Mouse (Mus musculus) Patski (cell line): ENCODE measurements around the gene Pnpla7. TPM values are rescaled to one million over a fixed set of nuclear protein-coding genes. Genes with fewer than 3 reads are reported as not detected.

Experiments
- ATAC-seq: fragments of 100-300 bp; one replicate; pipeline ENCODE4 v1.8.0; 2021
- CTCF ChIA-PET: fragments of 350-600 bp; sonication (Branson Sonifier 250); formaldehyde crosslinking; loops from one replicate; lab custom pipeline; 2022; ENCODE audit warnings: inconsistent platforms; lab: Charles Lee
- POLR2A ChIA-PET: fragments of 350-600 bp; sonication (Branson Sonifier 250); formaldehyde crosslinking; loops from one replicate; lab custom pipeline; 2022; ENCODE audit warnings: antibody characterized with exemption, inconsistent platforms; lab: Charles Lee
- DNase-seq: peaks from one replicate; pipeline ENCODE4 v3.0.0-alpha.2; 2011; ENCODE audit warnings: low read depth, low spot score
- H3K27me3 ChIP-seq: fragments of 371-371 bp; one replicate; pipeline ENCODE4 v1.5.1; 2021
- CTCF ChIP-seq: fragments of 100-300 bp; IDR thresholded peaks from one replicate; pipeline ENCODE4 v1.5.1; 2021
- in situ Hi-C: fragments of 300-500 bp; cut with MboI; formaldehyde crosslinking; loops from 3 replicates; pipeline ENCODE4 v1.11.1; 2018; ENCODE audit warnings: low pct_unique_long_range_greater_than_20kb, mixed read lengths
- polyA plus RNA-seq: library from polyadenylated mRNA; unstranded; gene quantifications from one replicate; pipeline ENCODE4 v1.2.3, GENCODE M21; 2021

Pnpla7 gene
- polyA plus RNA-seq, 1 experiment from 2014 or later = 16.6 TPM

GRCm38 (mm10) chr2:25065537-25065936, 89.7 kb downstream of the Pnpla7 start:
- ATAC-seq (no peak), DNase-seq (no peak)
- POLR2A ChIA-PET = interaction anchor here (1.2 kb wide), 1 partner anchor 10 kb away, joined by 4 read pairs; no protein-coding TSS in a partner anchor
- CTCF ChIA-PET = interaction anchor here (1.0 kb wide), 1 partner anchor 10 kb away, joined by 3 read pairs; no protein-coding TSS in a partner anchor
- no peaks in the 10 kb centered on the region for H3K27me3 ChIP-seq
- TF ChIP-seq CTCF = no peak
- in situ Hi-C loops = no loop called here

GRCm38 (mm10) chr2:25066552-25066951, 90.7 kb downstream of the Pnpla7 start:
- ATAC-seq = no peak
- DNase-seq = no peak
- in situ Hi-C loops = no loop called here
- no peak for TF ChIP-seq CTCF
- CTCF ChIA-PET = interaction anchor here (1.0 kb wide), 1 partner anchor 11 kb away, joined by 3 read pairs; no protein-coding TSS in a partner anchor
- no peaks in the 10 kb centered on the region for H3K27me3 ChIP-seq
- POLR2A ChIA-PET = no interaction called here

GRCm38 (mm10) chr2:25069537-25069936, 93.7 kb downstream of the Pnpla7 start:
- POLR2A ChIA-PET = no interaction called here
- no peaks in the 10 kb centered on the region for H3K27me3 ChIP-seq
- in situ Hi-C loops = no loop called here
- ATAC-seq (no peak), DNase-seq (no peak)
- CTCF ChIA-PET = no interaction called here
- no peak for TF ChIP-seq CTCF

- no peak for DNase-seq
- no peak for ATAC-seq
- in situ Hi-C loops = no loop called here
- ChIA-PET POLR2A (no interaction called here), CTCF (no interaction called here)
- no peaks in the 10 kb centered on the region for H3K27me3 ChIP-seq
- no peak for TF ChIP-seq CTCF
Measured at GRCm38 (mm10) chr2:25072398-25072797, 96.6 kb downstream of the Pnpla7 start.

- no peaks in the 10 kb centered on the region for H3K27me3 ChIP-seq
- in situ Hi-C loops = no loop called here
- POLR2A ChIA-PET = interaction anchor here (0.6 kb wide), 1 partner anchor 8 kb away, joined by 3 read pairs; no protein-coding TSS in a partner anchor
- TF ChIP-seq CTCF = no peak
- no peak for ATAC-seq
- DNase-seq = no peak
- CTCF ChIA-PET = no interaction called here
Measured at GRCm38 (mm10) chr2:25075506-25075905, 99.7 kb downstream of the Pnpla7 start.

DNA sequence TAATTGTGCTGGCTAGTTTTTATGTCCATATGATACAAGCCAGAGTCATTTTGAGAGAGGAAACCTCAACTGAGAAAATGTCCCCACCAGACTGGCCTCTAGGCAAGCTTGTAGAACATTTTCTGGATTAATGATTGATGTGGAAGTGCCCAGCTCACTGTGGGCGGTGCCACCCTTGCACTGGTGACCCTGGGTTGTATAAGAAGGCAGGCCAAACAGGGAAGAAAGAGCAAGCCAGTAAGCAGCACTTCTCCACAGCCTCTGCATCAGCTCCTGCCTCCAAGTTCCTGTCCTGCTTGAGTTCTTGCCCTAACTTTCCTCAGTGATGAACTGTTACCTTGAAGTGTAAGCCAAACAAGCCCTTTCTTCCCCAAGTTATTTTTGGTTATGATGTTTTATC, 103.1 kb downstream of the Pnpla7 start:
- ChIA-PET POLR2A (interaction anchor here (0.6 kb wide), 1 partner anchor 32 kb away, joined by 4 read pairs; no protein-coding TSS in a partner anchor), CTCF (no interaction called here)
- in situ Hi-C loops = no loop called here
- no peak for DNase-seq
- H3K27me3 ChIP-seq = peaks cover 8% of the 10 kb centered on the region
- no peak for TF ChIP-seq CTCF
- ATAC-seq = no peak

GRCm38 (mm10) chr2:25080076-25080475, 104.2 kb downstream of the Pnpla7 start, which contains the start of gene Entpd8:
Gene Entpd8 (plus strand): TSS chr2:25080304.
- no peak for TF ChIP-seq CTCF
- ATAC-seq = no peak
- in situ Hi-C loops = no loop called here

GRCm38 (mm10) chr2:25083697-25084096, 107.9 kb downstream of the Pnpla7 start:
- peaks cover 8% of the 10 kb centered on the region for H3K27me3 ChIP-seq
- DNase-seq (no peak), ATAC-seq (no peak)
- in situ Hi-C loops = no loop called here
- CTCF ChIA-PET = no interaction called here
- TF ChIP-seq CTCF = no peak
- POLR2A ChIA-PET = no interaction called here

More at GRCm38 (mm10) chr2:25080076-25080475, 104.2 kb downstream of the Pnpla7 start, which contains the start of gene Entpd8:
- CTCF ChIA-PET = no interaction called here
- DNase-seq = no peak
- peaks cover 8% of the 10 kb centered on the region for H3K27me3 ChIP-seq
- POLR2A ChIA-PET = no interaction called here

DNA sequence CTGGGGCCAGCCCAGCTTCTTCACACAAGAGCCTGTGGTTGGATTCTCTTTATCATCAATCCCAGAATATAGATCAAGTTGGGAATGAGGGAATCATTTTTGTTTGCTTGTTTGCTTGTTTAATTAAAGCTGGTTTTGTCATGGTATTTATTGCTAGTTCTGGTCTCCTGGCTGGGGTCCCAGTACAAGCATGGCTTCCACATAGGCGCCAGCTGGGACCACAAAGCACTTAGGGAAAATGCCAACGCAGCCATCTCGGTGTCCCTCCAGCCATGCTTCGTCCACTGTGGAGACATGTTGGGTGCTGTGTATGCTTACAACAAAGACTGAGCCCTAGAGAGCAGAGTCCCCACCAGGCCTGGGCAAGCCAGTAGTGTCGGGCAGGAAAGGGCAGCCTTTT, 109.7 kb downstream of the Pnpla7 start:
- DNase-seq = no peak
- H3K27me3 ChIP-seq = peaks cover 8% of the 10 kb centered on the region
- CTCF ChIA-PET = interaction anchor here (1.1 kb wide), 1 partner anchor 38 kb away, joined by 3 read pairs; no protein-coding TSS in a partner anchor
- ATAC-seq = no peak
- in situ Hi-C loops = no loop called here
- TF ChIP-seq CTCF = no peak
- POLR2A ChIA-PET = no interaction called here

DNA sequence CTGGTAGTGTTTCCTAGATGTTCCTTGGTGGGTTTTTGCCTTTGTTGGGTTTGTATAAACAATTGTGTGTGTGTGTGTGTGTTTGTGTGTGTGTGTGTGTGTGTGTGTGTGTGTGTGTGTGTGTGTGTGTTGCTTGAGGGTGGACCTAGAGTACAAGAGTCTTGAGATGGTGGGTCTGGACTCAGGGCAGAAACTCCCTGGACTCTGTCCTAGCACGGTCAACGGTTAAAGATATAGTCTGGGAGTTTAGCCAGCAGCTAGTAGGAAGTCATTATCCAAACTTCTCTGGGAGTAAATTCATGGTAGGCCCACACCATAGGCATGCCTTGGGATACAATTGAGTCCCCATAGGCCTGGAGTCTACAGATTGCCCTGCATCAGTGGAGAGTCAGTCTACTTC, 112.0 kb downstream of the Pnpla7 start:
- no peak for TF ChIP-seq CTCF
- CTCF ChIA-PET = interaction anchor here (1.6 kb wide), 1 partner anchor 8 kb away, joined by 4 read pairs; no protein-coding TSS in a partner anchor

GRCm38 (mm10) chr2:25088636-25089035, 112.8 kb downstream of the Pnpla7 start:
- POLR2A ChIA-PET = no interaction called here
- TF ChIP-seq CTCF = no peak
- in situ Hi-C loops = no loop called here
- DNase-seq = no peak
- H3K27me3 ChIP-seq = peaks cover 14% of the 10 kb centered on the region
- no peak for ATAC-seq
- CTCF ChIA-PET = no interaction called here

More for the DNA sequence above, 112.0 kb downstream of the Pnpla7 start:
- H3K27me3 ChIP-seq = peaks cover 15% of the 10 kb centered on the region
- POLR2A ChIA-PET = no interaction called here
- DNase-seq = no peak
- in situ Hi-C loops = no loop called here
- ATAC-seq = no peak

DNA sequence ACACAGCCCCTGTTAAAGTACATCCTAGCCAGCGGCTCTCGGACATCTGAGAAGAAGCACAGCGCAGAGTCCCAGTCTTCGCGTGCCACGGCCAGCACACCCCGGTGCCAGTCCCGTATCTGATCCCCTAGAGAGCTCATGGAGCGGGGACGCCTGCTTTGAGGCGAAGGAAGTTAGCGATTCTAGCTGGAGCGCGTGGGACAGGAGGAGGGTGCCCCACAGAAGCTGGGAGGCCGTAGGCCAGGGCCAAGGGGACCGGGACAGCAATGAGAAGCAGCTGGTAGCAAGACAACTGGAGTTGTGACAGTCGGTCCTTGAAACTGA, 118.9 kb downstream of the Pnpla7 start:
- TF ChIP-seq CTCF = no peak
- no peak for ATAC-seq
- POLR2A ChIA-PET = no interaction called here
- CTCF ChIA-PET = no interaction called here
- no peak for DNase-seq
- in situ Hi-C loops = no loop called here
- H3K27me3 ChIP-seq = peaks cover 23% of the 10 kb centered on the region
